Mouse (Mus musculus) liver, embryonic 14.5 days (tissue): ENCODE measurements around the gene Arhgap24. TPM values are rescaled to one million over a fixed set of nuclear protein-coding genes. Genes with fewer than 3 reads are reported as not detected.

Experiments used
- ATAC-seq: fragments of 200-750 bp; cut with Nextera tagmentation; 2 replicates; pipeline ENCODE4 v1.8.0; 2017; ENCODE audit warnings: moderate number of reproducible peaks, mild to moderate bottlenecking, moderate library complexity; ENCODE audit not compliant: insufficient read depth
- DNase-seq, 3 experiments: peaks; one replicate each; pipeline ENCODE4 v3.0.0-alpha.2; 2012 to 2013; ENCODE audit warnings: low read depth in 3 of 3, low spot score in 3 of 3
- H3K27ac ChIP-seq: fragments of 300-500 bp; sonication (generic); 2 replicates; pipeline ENCODE4 v1.5.1; 2014; ENCODE audit warnings: moderate library complexity, mild to moderate bottlenecking, control low read depth, inconsistent platforms
- H3K27me3 ChIP-seq: fragments of 300-500 bp; sonication (generic); 2 replicates; pipeline ENCODE4 v1.6.1; 2014; ENCODE audit warnings: mild to moderate bottlenecking, low read length, moderate library complexity; ENCODE audit not compliant: control insufficient read depth, insufficient read depth
- H3K36me3 ChIP-seq: fragments of 300-500 bp; sonication (generic); replicated peaks from 2 replicates; pipeline ENCODE4 v1.6.1; 2014; ENCODE audit warnings: low read depth; ENCODE audit not compliant: control insufficient read depth, insufficient read depth
- H3K4me1 ChIP-seq, 2 experiments: fragments of 200-500 bp in 1 of 2; fragments of 300-500 bp in 1 of 2; sonication (generic) in 1 of 2; replicated peaks; 2 replicates each; pipeline ENCODE4 v1.6.1; 2012 to 2014; ENCODE audit warnings: antibody characterized with exemption in 1 of 2, inconsistent platforms in 1 of 2, low read length in 1 of 2; ENCODE audit not compliant: control insufficient read depth in 2 of 2, insufficient read depth in 2 of 2
- H3K4me2 ChIP-seq: fragments of 300-500 bp; sonication (generic); 2 replicates; pipeline ENCODE4 v1.6.1; 2014; ENCODE audit warnings: low read depth, mild to moderate bottlenecking, control low read depth, moderate library complexity
- H3K4me3 ChIP-seq, 2 experiments: fragments of 200-500 bp in 1 of 2; fragments of 300-500 bp in 1 of 2; sonication (generic) in 1 of 2; 2 replicates each; pipeline ENCODE4 v1.5.1; 2012 to 2014; ENCODE audit warnings: low read depth in 2 of 2, low read length in 2 of 2, mild to moderate bottlenecking in 2 of 2, control low read depth in 1 of 2, inconsistent platforms in 1 of 2, moderate library complexity in 1 of 2; ENCODE audit not compliant: insufficient read depth in 1 of 2
- H3K9ac ChIP-seq: fragments of 300-500 bp; sonication (generic); replicated peaks from 2 replicates; pipeline ENCODE4 v1.6.1; 2014; ENCODE audit warnings: mild to moderate bottlenecking, control low read depth, moderate library complexity
- H3K9me3 ChIP-seq: fragments of 300-500 bp; sonication (generic); 2 replicates; pipeline ENCODE4 v1.6.1; 2016; ENCODE audit warnings: low read length, mixed read lengths; ENCODE audit not compliant: control insufficient read depth
- CTCF ChIP-seq: IDR thresholded peaks from 2 replicates; pipeline ENCODE4 v1.5.1; 2016; ENCODE audit warnings: antibody characterized with exemption, low read depth, control low read depth
- EP300 ChIP-seq: IDR thresholded peaks from 2 replicates; pipeline ENCODE4 v1.6.1; 2016; ENCODE audit warnings: antibody characterized with exemption, low read depth
- WGBS: fragments of 180-500 bp; shearing (Covaris S2); extraction: QIAGEN DNeasy Blood & Tissue Kit; methylation state at CpG from one replicate; pipeline ENCODE4 v1.1.7; 2014; ENCODE audit not compliant: insufficient replicate concordance; 5-methylcytosine and 5-hydroxymethylcytosine counted together
- polyA plus RNA-seq, 2 experiments: library from polyadenylated mRNA; depleted of rRNA in 1 of 2; stranded (reverse) in 1 of 2; unstranded in 1 of 2; fragments of >200 nt; fragmentation: Nextera tagmentation in 1 of 2; extraction: Ambion mirVana in 1 of 2; gene quantifications; 2 replicates each; pipeline versions ENCODE4 v1.2.1 to v1.2.3; 2012 to 2014

The Arhgap24 gene
- polyA plus RNA-seq, 2 experiments, result 1.8 to 2.1 TPM

DNA sequence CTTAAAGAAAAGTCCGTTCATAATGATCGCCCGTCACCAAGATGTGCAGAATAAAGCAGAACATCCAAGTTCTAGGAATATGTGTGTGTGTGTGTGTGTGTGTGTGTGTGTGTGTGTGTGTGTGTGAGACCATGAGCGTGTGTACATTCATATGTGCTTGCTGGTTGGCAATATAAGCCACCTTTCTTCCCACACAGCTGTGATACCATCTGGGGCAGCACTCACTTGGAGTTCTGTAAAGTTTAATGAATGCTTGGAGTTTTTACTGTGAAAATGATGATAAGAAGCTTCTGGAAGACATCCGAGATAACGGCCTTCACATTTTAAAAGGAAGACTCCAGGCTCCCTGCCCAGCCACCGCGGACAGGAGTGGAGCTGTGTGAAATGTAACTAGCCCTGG lies 465.4 kb downstream of the Arhgap24 start:
- Histone ChIP-seq H3K27me3 (no peaks in the 10 kb centered on the region), H3K36me3 (no peaks in the 10 kb centered on the region), H3K4me2 (no peak overlapping the region), H3K4me1 (no peaks in the 10 kb centered on the region), H3K9me3 (no peaks in the 10 kb centered on the region), H3K4me3 (no peak overlapping the region), H3K9ac (no peak overlapping the region), H3K27ac (no peak overlapping the region)
- DNase-seq (no peak), ATAC-seq (no peak)
- 73% methylated on average over 8 of the region's 8 CpGs for WGBS
- TF ChIP-seq CTCF (no peak), EP300 (no peak)

DNA sequence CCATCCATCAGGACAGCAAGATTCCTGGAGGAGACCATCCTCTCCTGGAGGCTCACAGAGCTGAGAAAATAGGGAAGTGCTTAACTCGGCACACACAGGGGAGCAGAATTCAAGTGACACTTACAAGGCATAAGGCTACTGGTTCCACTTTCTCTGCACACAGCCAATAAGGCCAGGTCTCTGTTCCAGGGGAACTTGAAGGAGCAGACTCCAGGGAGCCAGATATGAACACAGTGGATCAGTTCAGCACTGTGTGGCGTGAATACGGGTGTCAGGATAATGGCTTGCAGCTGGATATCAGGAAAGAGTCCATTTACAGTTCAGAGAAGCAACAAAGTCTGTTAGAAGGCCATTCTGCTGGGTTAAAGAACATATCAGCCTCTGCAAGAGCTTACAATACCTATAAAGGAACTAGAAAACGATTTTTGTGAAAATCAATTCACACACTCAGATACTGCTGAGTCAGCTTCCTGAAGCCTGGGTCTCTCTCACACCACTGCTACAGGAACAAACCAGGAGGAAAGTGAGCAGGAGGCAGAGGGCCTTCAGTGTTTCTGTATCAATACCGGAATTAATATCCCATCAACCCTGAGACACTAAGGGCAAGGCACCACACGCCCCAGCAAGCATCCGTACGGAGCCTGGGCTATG lies 466.0 kb downstream of the Arhgap24 start:
- no peak overlapping the region for H3K4me2 ChIP-seq
- H3K4me1 ChIP-seq, result no peaks in the 10 kb centered on the region
- ATAC-seq, result no peak
- no peaks in the 10 kb centered on the region for H3K36me3 ChIP-seq
- TF ChIP-seq EP300, result no peak
- no peak for TF ChIP-seq CTCF
- H3K27ac ChIP-seq, result no peak overlapping the region
- DNase-seq, result no peak
- no peaks in the 10 kb centered on the region for H3K27me3 ChIP-seq
- WGBS, result 61% methylated on average over 8 of the region's 8 CpGs
- H3K9me3 ChIP-seq, result no peaks in the 10 kb centered on the region
- H3K9ac ChIP-seq, result no peak overlapping the region
- no peak overlapping the region for H3K4me3 ChIP-seq
